Mouse (Mus musculus) macrophage (primary cell): ENCODE results near the gene Rbbp5. TPM values are rescaled to one million over a fixed set of nuclear protein-coding genes. Genes with fewer than 3 reads are reported as not detected.
"Not testable (repeated sequence)": the region's sequence is repeated elsewhere in the genome, so short reads cannot be mapped to it uniquely, and the experiment has no call there.

Experiments used
- H3K27ac ChIP-seq: fragments of 350-480 bp; formaldehyde crosslinking; 2 replicates; pipeline ENCODE4 v1.9.0; 2021
- H3K36me3 ChIP-seq: fragments of 350-480 bp; formaldehyde crosslinking; 2 replicates; pipeline ENCODE4 v1.9.0; 2021; ENCODE audit errors: inconsistent target
- H3K4me3 ChIP-seq: fragments of 350-480 bp; formaldehyde crosslinking; 2 replicates; pipeline ENCODE4 v1.9.0; 2021; ENCODE audit errors: inconsistent target
- H3K79me2 ChIP-seq: fragments of 350-480 bp; formaldehyde crosslinking; 2 replicates; pipeline ENCODE4 v1.9.0; 2021; ENCODE audit errors: inconsistent target
- WGBS: methylation state at CpG from one replicate; pipeline ENCODE4 v1.1.7; 2026; ENCODE audit warnings: inconsistent platforms; ENCODE audit not compliant: missing documents; 5-methylcytosine and 5-hydroxymethylcytosine counted together
- polyA plus RNA-seq: library from polyadenylated mRNA; stranded (reverse); fragments of 250-400 nt; gene quantifications from 3 replicates; pipeline ENCODE4 v1.2.4, GENCODE M21; 2018; ENCODE audit warnings: inconsistent platforms
- total RNA-seq, 78 experiments: library from RNA; depleted of rRNA; stranded (reverse); fragments of 250-400 nt; gene quantifications; 1 replicate in 9 of 78; 2 replicates in 24 of 78; 3 replicates in 43 of 78; 4 replicates in 2 of 78; pipeline ENCODE4 v1.2.4; 2018; ENCODE audit warnings: inconsistent platforms in 56 of 78

Rbbp5 gene
- total RNA-seq (2018; cell fraction: chromatin; rRNA removed): 10 to 100 TPM; 23.2 to 89.3 (median 55.6) TPM
- 10 to 100 TPM; 19.8 to 46.4 (median 37.5) TPM for total RNA-seq (2018; cell fraction: cytosol; rRNA removed)
- 10 to 100 TPM; 21.4 to 95.3 (median 45.6) TPM for total RNA-seq (2018; cell fraction: nucleus; rRNA removed)
- 31.0 to 43.9 TPM (median 43.1 TPM) in 3 replicates for polyA plus RNA-seq

GRCm38 (mm10) chr1:132476928-132477691, at the start of gene Rbbp5:
TSS of gene Rbbp5 (plus strand) at chr1:132477365.
- WGBS: 1% methylated on average over 42 of the region's 43 CpGs
- peaks cover 70% of the 10 kb centered on the region for H3K79me2 ChIP-seq
- peak within 1 kb of the TSS; percentile 95 for H3K4me3 ChIP-seq
- H3K36me3 ChIP-seq: no peaks in the 10 kb centered on the region
- peak within 1 kb of the TSS; percentile 94 for H3K27ac ChIP-seq

- H3K79me2 ChIP-seq: peaks cover 30% of the 10 kb centered on the region; the same call in 1 of the 2 replicates
- H3K36me3 ChIP-seq: peaks cover 9% of the 10 kb centered on the region; the same call in 1 of the 2 replicates
- H3K4me3 ChIP-seq: no peak overlapping the region
- no peak overlapping the region for H3K27ac ChIP-seq
- 100% methylated on average over 3 of the region's 3 CpGs for WGBS
Measured at GRCm38 (mm10) chr1:132430818-132431217, 46.3 kb upstream of the Rbbp5 start.

DNA sequence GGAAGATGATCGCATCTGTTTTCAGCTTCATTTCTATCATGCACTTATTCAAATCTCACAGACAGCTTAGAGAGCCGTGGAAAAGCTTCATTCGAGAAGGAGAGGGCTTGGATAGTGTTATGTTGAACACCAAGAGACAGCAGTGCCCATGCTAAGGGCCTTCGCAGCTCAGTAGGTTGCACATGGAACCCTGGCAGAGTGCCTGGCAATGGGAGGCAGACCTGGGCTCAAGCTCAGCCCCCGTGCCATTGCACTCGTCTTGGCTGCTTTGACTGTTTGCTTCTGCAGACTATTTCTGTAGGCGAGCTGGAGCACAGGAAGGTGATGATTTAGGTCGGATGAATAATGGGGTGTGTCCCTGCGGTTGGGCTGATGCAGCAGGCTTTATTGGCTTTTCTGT, 45.4 kb upstream of the Rbbp5 start:
- Histone ChIP-seq H3K4me3 (no peak overlapping the region), H3K79me2 (peaks cover 22% of the 10 kb centered on the region; the same call in 1 of the 2 replicates), H3K27ac (no peak overlapping the region), H3K36me3 (peaks cover 9% of the 10 kb centered on the region; the same call in 1 of the 2 replicates)
- WGBS: 76% methylated on average over 8 of the region's 9 CpGs

- 83% methylated on average over 5 of the region's 5 CpGs for WGBS
- peaks cover 14% of the 10 kb centered on the region; the same call in 1 of the 2 replicates for H3K79me2 ChIP-seq
Measured at GRCm38 (mm10) chr1:132433349-132433748, 43.8 kb upstream of the Rbbp5 start.

DNA sequence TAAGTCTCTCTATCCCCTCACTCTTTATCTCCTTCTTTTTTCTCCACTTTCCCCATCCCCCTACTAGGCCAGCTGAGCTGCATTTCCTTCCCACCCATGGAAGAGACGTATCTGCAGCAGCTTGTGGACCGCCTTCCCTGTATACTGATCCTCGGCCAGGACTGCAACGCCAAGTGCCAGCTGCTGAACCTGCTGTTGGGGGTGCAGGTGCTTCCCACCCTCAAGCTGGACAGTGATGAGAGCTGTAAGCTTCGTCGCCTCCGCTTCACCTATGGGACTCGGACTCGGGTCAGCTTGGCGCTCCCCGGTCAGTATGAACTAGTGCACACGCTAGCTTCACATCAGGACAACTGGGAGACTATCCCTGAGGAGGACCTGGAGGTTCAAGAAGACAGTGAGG, 43.1 kb upstream of the Rbbp5 start:
- WGBS: 97% methylated on average over 12 of the region's 12 CpGs
- Histone ChIP-seq H3K27ac (no peak overlapping the region), H3K36me3 (peaks cover 9% of the 10 kb centered on the region; the same call in 1 of the 2 replicates), H3K79me2 (peaks cover 14% of the 10 kb centered on the region; the same call in 1 of the 2 replicates), H3K4me3 (no peak overlapping the region)

More at GRCm38 (mm10) chr1:132433349-132433748, 43.8 kb upstream of the Rbbp5 start:
- Histone ChIP-seq H3K36me3 (peaks cover 9% of the 10 kb centered on the region; the same call in 1 of the 2 replicates), H3K4me3 (no peak overlapping the region), H3K27ac (no peak overlapping the region)

GRCm38 (mm10) chr1:132436320-132436958, 40.7 kb upstream of the Rbbp5 start:
- no peak overlapping the region for H3K4me3 ChIP-seq
- peaks cover 7% of the 10 kb centered on the region; the same call in 1 of the 2 replicates for H3K79me2 ChIP-seq
- H3K36me3 ChIP-seq: peaks cover 24% of the 10 kb centered on the region; the same call in 1 of the 2 replicates
- WGBS: 36% methylated on average over 4 of the region's 4 CpGs
- H3K27ac ChIP-seq: no peak overlapping the region

- Histone ChIP-seq H3K27ac (no peak overlapping the region), H3K4me3 (no peak overlapping the region), H3K79me2 (peaks cover 2% of the 10 kb centered on the region; the same call in 1 of the 2 replicates), H3K36me3 (peaks cover 24% of the 10 kb centered on the region; the same call in 1 of the 2 replicates)
- 29% methylated on average over 1 of the region's 1 CpGs for WGBS
Measured at GRCm38 (mm10) chr1:132436960-132437359, 40.2 kb upstream of the Rbbp5 start.

DNA sequence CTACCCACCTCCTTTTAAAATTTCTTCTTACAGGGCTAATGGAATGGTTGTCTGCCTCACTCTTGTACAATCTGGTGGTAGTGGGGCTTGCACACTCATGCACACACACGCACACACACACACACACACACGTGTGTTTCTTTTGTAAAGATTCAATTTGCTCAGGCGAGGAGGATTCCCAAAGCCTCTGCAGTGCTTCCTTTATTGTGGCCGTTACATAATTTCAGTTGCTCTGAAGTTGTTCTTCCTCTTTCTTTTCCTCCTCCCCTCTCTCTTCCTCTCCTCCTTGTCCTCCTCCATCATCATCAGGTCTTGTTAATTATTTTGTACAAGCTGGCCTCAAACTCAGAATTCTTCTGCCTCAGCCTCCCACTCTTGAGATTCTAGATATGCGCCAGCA, 39.8 kb upstream of the Rbbp5 start:
- Histone ChIP-seq H3K4me3 (no peak overlapping the region), H3K36me3 (peaks cover 24% of the 10 kb centered on the region; the same call in 1 of the 2 replicates), H3K27ac (no peak overlapping the region), H3K79me2 (no peaks in the 10 kb centered on the region)
- 18% methylated on average over 5 of the region's 5 CpGs for WGBS

GRCm38 (mm10) chr1:132440896-132441435, 36.2 kb upstream of the Rbbp5 start:
- WGBS: 93% methylated on average over 1 of the region's 1 CpGs

DNA sequence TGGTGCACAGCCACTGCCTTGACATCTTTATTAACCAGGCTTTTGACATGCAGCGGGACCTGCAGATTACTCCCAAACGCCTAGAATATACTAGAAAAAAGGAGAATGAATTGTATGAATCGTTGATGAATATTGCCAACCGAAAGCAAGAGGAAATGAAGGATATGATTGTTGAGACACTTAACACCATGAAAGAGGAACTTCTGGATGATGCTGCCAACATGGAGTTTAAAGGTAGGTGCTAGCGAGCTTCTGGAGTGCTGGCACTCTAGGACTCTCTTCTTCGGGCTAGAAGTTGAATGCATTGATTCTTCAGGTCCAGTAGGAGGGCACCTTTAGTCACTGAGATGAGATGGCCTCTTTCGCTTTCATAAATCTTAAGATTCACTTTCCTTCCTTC, 27.4 kb upstream of the Rbbp5 start:
- H3K36me3 ChIP-seq: peaks cover 24% of the 10 kb centered on the region
- H3K27ac ChIP-seq: no peak overlapping the region
- H3K79me2 ChIP-seq: no peaks in the 10 kb centered on the region
- 49% methylated on average over 7 of the region's 7 CpGs for WGBS
- no peak overlapping the region for H3K4me3 ChIP-seq

More at GRCm38 (mm10) chr1:132440896-132441435, 36.2 kb upstream of the Rbbp5 start:
- Histone ChIP-seq H3K36me3 (peaks cover 15% of the 10 kb centered on the region; the same call in 1 of the 2 replicates), H3K4me3 (no peak overlapping the region), H3K27ac (no peak overlapping the region), H3K79me2 (no peaks in the 10 kb centered on the region)

- 84% methylated on average over 5 of the region's 5 CpGs for WGBS
- Histone ChIP-seq H3K27ac (no peak overlapping the region), H3K36me3 (peaks cover 49% of the 10 kb centered on the region), H3K4me3 (no peak overlapping the region), H3K79me2 (no peaks in the 10 kb centered on the region)
Measured at GRCm38 (mm10) chr1:132464651-132465050, 12.5 kb upstream of the Rbbp5 start.

GRCm38 (mm10) chr1:132468926-132469325, 8.2 kb upstream of the Rbbp5 start:
- no peaks in the 10 kb centered on the region for H3K79me2 ChIP-seq
- peaks cover 18% of the 10 kb centered on the region for H3K36me3 ChIP-seq
- no peak overlapping the region for H3K4me3 ChIP-seq
- no peak overlapping the region for H3K27ac ChIP-seq

- no peak overlapping the region for H3K4me3 ChIP-seq
- H3K27ac ChIP-seq: no peak overlapping the region
- H3K79me2 ChIP-seq: peaks cover 2% of the 10 kb centered on the region; the same call in 1 of the 2 replicates
- peaks cover 12% of the 10 kb centered on the region; the same call in 1 of the 2 replicates for H3K36me3 ChIP-seq
- WGBS: 95% methylated on average over 7 of the region's 7 CpGs
Measured at GRCm38 (mm10) chr1:132469519-132469918, 7.6 kb upstream of the Rbbp5 start.

GRCm38 (mm10) chr1:132470031-132470430, 7.1 kb upstream of the Rbbp5 start:
- WGBS: 92% methylated on average over 1 of the region's 1 CpGs
- not testable (repeated sequence) for H3K27ac ChIP-seq, H3K4me3 ChIP-seq, H3K79me2 ChIP-seq, H3K36me3 ChIP-seq
